Mouse (Mus musculus) effector memory CD4-positive, alpha-beta T cell, adult 7 months (primary cell): Measurements from ENCODE around the gene Gm13101. TPM values are rescaled to one million over a fixed set of nuclear protein-coding genes. Genes with fewer than 3 reads are reported as not detected.

Experiments used
- polyA plus RNA-seq: library from polyadenylated mRNA; unstranded; fragments of 100-300 nt; shearing (Covaris generic); gene quantifications from one replicate; pipeline ENCODE4 v1.2.1, GENCODE M21; 2017

Gene Gm13101
- polyA plus RNA-seq: not detected

DNA sequence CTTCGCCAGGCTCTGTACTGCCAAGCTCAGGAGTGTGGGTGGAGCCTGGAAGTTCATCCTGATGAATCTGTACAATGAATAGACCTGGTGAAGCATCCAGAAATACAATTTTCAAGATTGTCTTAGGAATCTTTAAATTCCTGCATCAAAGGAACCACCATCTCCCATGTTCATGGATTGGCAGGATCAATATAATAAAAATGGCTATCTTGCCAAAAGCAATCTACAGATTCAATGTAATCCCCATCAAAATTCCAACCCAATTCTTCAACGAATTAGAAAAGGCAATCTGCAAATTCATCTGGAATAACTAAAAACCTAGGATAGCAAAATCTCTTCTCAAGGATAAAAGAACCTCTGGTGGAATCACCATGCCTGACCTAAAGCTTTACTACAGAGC is at the start of gene Gm13101:
Gm13101 (minus strand) TSS at position 101 of the 400 bp plus-strand sequence.

DNA sequence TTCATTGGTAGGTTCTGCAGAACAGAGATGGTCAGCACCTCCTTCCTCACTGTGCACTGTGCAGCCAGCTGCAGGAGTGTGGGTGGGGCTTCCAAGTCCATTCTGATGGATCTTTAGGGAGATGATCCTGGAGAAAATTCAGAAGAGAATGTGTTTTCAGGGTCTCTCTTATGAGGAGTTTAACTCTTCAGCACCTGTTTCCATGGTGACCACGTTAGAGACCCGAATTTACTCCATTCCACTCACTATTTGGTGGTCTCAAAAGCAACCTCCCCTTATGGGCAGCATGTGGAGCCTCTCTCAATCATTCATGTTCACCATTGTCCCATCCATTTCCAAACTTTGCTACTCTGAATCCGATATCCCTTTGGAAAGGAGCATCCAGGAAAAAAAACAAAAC is 27.5 kb upstream of the Gm13101 start, which contains the start of gene Pramef17:
Pramef17 (minus strand) TSS at position 101 of the 400 bp plus-strand sequence.

DNA sequence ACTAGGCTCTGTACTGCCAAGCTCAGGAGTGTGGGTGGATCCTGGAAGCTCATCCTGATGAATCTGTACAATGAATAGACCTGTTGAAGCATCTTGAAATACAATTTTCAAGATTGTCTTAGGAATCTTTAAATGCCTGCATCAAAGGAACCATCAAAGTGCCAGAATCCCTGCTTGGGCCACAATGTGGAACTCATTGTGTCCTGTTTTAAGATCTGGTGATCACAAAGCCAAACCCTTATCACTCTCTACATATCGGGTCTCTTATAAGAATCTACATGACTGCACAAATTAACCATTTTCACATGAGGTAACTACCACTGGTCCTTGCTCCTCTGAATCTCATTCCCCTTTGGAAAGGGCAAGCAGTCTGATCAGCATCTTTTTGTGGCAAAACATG is 15.8 kb downstream of the Gm13101 start, which contains the start of gene Pramef25:
Pramef25 (minus strand) TSS at position 101 of the 400 bp plus-strand sequence.

Other genes starting within 250 kb of the Gm13101 start
- gene Gm13078, start 247.5 kb downstream of the Gm13101 start, polyA plus RNA-seq: 0.41 TPM
- gene Gm13023, start 177.6 kb downstream of the Gm13101 start, polyA plus RNA-seq: not detected
- not detected for gene Gm13084, start 150.9 kb downstream of the Gm13101 start, polyA plus RNA-seq
- gene Gm13103, start 120.5 kb downstream of the Gm13101 start, polyA plus RNA-seq: not detected
- gene Pramef6, start 66.6 kb downstream of the Gm13101 start, polyA plus RNA-seq: not detected
- not detected for gene Pramef25, start 15.9 kb downstream of the Gm13101 start, polyA plus RNA-seq
- gene Pramef17, start 27.4 kb upstream of the Gm13101 start, polyA plus RNA-seq: not detected
- 0.18 TPM for gene Pramel4, start 92.2 kb upstream of the Gm13101 start, polyA plus RNA-seq
- 0.37 TPM for gene Gm13102, start 139.5 kb upstream of the Gm13101 start, polyA plus RNA-seq
- gene Oog3, start 195.7 kb upstream of the Gm13101 start, polyA plus RNA-seq: not detected
- not detected for gene Oog2, start 223.8 kb upstream of the Gm13101 start, polyA plus RNA-seq
- gene C87977, start 246.4 kb upstream of the Gm13101 start, polyA plus RNA-seq: 0.29 TPM